Mouse (Mus musculus): ENCODE data around the gene Myh14.
A peak's percentile ranks its signal among the peaks of the same experiment; 100 is the strongest.

Myh14 gene

DNA sequence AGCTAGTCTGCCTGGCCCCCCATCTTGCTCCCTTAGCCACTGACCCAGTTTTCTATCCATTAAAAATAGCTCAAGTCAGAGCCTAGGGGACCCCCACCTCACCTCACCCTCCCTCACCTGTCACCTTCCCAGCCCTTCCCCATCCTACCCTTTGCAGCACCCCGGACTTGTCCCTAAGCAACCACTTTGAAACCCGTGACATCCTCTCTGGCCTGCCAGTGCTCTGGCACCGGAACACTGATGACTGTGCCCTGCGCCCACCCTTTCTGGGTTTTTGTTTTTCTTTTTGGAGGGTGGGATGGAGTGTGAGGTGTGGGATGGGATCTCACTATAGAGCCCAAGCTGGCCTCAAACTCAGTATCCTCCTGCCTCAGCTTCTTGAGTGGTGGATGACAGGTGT is 73.0 kb downstream of the Myh14 start:
- DNase-seq, result no peak

- no peak for DNase-seq
Observed at GRCm38 (mm10) chr7:44596996-44597538, 73.6 kb downstream of the Myh14 start.

- no peak for DNase-seq
Observed at GRCm38 (mm10) chr7:44596051-44596450, 74.6 kb downstream of the Myh14 start.

DNA sequence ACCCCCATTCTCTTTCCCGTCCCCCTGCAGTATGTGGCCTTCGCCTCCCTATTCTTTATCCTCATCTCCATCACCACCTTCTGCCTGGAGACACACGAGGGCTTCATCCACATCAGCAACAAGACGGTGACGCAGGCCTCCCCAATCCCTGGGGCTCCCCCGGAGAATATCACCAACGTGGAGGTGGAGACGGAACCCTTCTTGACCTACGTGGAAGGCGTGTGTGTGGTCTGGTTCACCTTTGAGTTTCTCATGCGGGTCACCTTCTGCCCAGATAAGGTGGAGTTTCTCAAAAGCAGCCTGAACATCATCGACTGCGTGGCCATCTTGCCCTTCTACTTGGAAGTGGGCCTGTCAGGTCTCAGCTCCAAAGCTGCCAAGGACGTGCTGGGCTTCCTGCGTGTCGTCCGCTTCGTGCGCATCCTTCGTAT is 75.5 kb downstream of the Myh14 start:
- no peak for DNase-seq

- no peak for DNase-seq
Observed at GRCm38 (mm10) chr7:44594291-44594690, 76.4 kb downstream of the Myh14 start.

DNA sequence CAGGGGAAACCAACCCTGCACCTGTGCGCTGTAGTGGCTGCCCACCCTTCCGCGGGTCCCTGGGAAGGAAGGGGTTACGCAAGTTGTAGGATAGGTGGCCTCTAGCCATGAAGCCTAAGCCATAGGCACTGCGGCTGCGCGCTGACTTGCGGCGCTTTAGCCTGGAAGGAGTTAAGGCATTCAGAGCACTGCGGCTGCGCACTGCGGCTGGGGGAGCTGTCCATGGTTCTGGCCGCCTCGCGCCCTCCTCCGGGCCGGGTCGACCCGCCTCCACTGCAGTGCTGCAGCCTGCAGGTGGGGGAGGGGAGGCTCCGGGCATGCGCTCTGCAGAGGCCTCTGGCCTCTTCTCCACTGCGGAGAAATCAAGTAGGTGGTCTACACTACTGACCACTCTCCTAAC is 76.9 kb downstream of the Myh14 start:
- peak; percentile 35 to 39 for DNase-seq

DNA sequence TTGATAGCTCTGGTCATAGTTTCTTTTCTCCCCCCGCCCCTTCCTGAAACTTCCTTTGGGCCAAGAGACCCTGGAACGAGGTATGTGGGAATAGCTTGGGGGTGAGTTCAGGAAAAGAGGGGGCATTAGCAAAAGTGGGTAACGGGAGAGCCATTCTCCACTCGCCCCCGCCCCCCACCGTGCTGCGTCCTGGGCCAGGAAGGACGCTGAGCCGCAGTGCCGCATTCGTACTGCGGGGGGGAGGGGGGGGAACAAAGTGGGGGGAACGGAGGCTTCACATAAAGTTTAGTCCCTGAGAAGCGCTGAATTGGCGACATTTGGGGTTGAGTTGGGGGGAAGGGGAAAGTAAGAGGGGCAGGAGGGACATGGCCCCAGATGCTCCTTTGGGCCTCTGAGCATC is 77.6 kb downstream of the Myh14 start:
- DNase-seq, result no peak

DNA sequence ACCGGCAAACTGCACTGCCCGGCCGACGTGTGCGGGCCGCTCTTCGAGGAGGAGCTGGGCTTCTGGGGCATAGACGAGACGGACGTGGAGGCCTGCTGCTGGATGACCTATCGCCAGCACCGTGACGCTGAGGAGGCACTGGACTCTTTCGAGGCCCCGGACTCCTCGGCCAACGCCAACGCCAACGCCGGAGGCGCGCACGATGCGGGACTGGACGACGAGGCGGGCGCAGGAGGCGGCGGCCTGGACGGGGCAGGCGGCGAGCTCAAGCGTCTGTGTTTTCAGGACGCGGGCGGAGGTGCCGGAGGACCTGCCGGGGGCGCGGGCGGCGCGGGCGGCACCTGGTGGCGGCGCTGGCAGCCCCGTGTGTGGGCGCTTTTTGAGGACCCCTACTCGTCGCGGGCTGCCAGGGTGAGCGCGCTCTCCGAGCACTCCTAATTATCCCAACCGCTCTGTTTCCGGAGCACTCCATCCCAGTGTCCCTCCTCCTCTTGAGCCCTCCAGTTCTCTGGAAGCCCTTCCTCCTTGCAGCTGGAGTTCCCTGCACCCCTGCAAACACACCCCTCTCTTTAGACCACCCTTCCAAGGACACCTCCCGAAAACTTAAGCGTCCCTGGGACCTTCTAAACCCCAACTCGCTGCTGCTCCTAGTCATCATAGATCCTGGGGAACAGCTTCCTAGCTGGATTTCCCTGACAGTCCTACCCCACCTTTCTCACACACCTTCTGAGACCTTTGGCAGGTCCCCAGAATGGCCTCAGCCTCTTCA is 79.1 kb downstream of the Myh14 start:
- no peak for DNase-seq

- peak; percentile 58 to 70 for DNase-seq
Observed at GRCm38 (mm10) chr7:44590402-44591347, 80.0 kb downstream of the Myh14 start, which contains the start of gene Kcnc3. Gene Kcnc3 (plus strand): TSS chr7:44590664.

DNA sequence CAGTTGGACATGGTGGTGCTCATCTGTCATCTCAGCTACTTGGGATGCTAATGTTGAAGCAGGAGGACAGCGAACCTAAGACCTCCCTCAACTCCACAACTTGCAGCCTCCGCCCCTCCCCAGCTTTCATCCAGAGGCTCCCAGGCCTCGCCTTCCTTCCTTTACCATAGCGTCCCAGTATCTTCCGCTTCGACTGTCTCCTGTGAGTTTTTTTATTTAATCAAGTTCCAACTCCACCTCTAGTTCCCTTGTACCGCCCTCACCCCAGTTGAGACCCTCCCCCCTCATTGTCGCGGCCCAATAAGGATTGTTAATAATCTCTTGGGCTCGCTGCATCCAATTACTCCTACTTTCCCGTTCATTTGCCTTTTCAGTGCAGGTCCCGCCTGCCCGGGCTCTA is 80.7 kb downstream of the Myh14 start:
- no peak for DNase-seq

DNA sequence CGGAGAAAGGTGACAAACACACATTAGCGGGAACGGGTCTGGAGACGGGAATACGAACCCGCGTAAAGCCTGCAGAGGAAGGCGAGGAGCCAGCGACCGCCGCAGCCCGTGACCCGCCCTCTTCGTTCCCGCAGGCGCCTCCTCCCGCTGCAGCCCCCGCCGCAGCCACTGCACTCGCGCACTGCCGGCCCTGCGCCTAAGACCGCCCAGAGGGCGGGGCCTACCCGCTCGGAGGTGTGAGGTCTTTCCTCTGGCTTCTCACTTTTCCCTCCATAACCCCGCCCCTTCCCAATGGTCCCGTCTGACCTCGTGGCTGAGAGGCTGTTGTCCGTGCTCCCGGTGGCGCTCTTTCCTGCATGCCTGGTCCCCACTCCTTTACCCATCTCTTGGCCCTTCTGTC is 81.5 kb downstream of the Myh14 start:
- peak; percentile 28 to 31 for DNase-seq

DNA sequence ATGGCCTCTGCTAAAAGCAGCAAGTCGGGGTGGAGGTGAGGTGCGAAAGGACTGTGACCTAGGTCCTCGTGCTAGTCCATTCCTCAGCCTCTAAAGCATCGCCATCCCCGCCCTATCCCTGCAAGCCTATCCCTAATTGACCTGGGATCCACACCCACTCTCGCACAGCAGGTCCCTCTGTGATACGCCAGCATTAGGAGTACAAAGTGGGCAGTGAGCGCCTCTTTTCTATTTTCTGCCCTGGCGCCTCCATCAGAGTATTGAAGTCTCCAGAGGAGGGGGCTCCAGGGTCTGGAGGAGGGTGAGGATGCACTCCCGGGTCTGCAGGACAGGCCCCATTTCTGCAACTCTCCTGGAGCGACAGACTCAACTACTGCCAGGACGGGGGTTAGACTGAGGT is 82.3 kb downstream of the Myh14 start:
- no peak for DNase-seq

DNA sequence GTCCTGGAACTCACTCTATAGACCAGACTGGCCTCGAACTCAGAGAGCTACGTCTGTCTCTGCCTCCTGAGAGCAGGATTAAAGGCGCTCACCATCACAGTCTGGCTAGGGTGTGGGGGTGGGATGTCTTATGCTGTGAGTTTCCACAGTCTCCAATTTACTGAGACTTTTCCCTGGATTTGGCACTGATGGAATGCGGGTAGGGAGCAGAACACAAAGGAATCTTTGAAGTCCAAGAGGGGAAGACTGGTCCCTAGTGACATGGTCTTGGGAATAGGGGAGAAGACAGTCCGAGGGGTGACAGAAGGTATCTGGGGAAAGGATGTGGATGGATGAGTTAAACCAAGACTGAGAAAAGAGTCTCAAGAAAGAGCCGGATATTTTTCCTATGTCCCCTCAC is 83.0 kb downstream of the Myh14 start:
- DNase-seq, result no peak

GRCm38 (mm10) chr7:44586930-44587329 is 83.7 kb downstream of the Myh14 start:
- DNase-seq, result no peak

DNA sequence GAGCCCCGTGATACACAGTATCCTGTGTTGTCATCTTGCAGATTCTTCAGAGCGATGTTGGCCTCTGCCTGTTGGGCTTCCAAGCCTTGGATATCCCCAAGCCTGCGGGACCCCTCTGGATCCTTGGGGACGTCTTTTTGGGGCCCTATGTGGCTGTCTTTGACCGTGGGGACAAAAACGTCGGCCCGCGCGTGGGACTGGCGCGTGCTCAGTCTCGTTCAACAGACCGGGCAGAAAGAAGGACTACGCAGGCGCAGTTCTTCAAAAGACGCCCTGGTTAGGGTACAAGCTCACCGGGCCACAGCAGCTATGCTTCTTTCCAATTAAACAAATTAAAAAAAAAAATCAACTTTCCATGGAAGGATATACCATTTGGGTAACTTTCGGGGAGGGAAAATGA is 84.1 kb downstream of the Myh14 start:
- no peak for DNase-seq

GRCm38 (mm10) chr7:44585606-44586005 is 85.0 kb downstream of the Myh14 start:
- no peak for DNase-seq

DNA sequence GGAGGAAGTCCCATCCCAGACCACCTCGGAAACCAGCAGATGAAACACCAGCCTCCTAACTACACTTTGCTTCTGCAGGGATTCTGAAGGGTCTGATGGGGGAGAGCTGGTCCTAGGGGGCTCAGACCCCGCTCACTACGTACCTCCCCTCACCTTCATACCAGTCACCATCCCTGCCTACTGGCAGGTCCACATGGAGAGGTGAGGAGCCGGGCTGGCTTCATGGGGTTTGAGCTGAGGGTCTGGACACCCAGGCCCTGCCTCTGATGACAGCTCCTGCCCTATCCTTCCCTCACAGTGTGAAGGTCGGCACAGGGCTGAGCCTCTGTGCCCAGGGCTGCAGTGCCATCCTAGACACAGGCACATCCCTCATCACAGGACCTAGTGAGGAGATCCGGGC is 85.7 kb downstream of the Myh14 start:
- no peak for DNase-seq

GRCm38 (mm10) chr7:44584265-44584804 is 86.3 kb downstream of the Myh14 start:
- DNase-seq, result no peak

- no peak for DNase-seq
Observed at GRCm38 (mm10) chr7:44583146-44583545, 87.5 kb downstream of the Myh14 start.

DNA sequence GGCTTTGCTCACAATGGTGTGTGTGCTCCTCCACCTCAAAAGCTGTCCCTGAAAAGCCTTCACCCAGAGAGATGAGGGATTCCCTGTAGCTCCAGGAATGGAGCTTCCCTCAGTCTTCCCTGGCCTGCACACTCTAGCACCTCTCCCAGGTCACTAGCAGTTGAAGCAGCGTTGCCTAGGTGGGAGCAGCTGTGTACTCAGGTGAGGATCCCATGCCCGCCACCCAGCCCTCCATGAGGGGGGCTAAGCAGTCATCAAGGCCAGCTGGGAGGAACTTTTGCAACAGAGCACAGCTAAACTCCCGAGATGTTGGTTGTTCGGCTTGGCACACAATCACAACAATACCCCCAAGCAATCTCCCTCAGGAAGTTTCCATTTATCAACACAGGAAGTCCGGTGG is 87.9 kb downstream of the Myh14 start:
- no peak for DNase-seq

DNA sequence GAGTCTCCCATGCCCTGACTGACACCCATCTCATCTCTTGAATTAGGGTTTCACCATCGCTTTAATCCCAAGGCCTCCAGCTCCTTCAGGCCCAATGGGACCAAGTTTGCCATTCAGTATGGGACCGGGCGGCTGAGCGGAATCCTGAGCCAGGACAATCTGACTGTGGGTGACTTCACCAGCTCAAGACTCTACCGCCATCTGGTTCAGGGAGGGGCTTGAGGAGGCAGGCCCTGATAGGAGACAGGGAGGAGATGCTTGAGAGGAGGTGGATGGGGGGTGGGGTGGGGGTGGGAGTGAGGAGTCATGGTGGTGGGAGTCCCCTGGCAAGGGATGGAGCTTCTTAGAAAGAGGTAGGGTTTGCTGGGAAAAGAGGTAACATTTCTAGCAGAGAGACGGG is 89.0 kb downstream of the Myh14 start:
- DNase-seq, result no peak

- DNase-seq, result no peak
Observed at GRCm38 (mm10) chr7:44576333-44576844, 94.3 kb downstream of the Myh14 start.

DNA sequence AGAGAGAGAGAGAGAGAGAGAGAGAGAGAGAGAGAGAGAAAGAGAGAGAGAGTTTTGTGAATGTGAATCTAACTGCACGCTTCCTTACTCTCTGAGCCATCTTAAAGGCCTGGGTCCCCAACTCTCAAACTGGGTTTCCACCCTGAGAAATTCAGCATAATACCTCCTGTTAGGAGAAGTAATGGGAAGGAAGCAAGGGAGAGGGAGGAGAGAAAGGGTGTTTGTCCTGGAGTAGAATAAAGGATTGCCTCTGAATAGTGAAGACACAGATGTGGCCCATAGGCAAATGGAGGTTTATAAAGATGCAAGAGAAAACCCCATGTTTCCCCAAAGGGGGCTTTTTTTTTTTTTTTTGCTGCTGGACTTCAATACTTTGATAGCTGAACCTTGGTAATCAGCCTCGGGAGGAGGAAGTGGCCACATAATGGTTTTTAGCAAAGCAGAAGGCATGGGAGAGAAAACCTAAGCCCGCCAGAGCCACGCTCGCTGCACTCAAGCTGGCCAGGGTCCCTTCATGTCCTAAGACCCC is 97.6 kb downstream of the Myh14 start:
- DNase-seq, result no peak

All from thymus, adult 18-20 months (tissue).